Mouse (Mus musculus): ENCODE measurements around the gene Dmgdh. TPM values are rescaled to one million over a fixed set of nuclear protein-coding genes. Genes with fewer than 3 reads are reported as not detected.

The Dmgdh gene
- total and polyA plus RNA-seq, 3 experiments = not detected

- no peaks in the 10 kb centered on the region for H3K4me1 ChIP-seq (ENCODE audit: control insufficient read depth in 1 of 2, insufficient read depth in 2 of 2, low read length in 2 of 2)
- no peak overlapping the region for H3K27ac ChIP-seq (ENCODE audit: control insufficient read depth, low read depth, low read length)
- H3K9me3 ChIP-seq (replicated peaks; ENCODE audit: insufficient read depth, low read length) = no peaks in the 10 kb centered on the region
- no peaks in the 10 kb centered on the region for H3K36me3 ChIP-seq (ENCODE audit: control insufficient read depth in 1 of 2, insufficient read depth in 2 of 2, low read length in 2 of 2)
- no peak overlapping the region for H3K4me3 ChIP-seq (ENCODE audit: control insufficient read depth in 1 of 2, insufficient read depth in 1 of 2, low read depth in 2 of 2, low read length in 2 of 2)
- no peak overlapping the region for H3K9ac ChIP-seq (ENCODE audit: control insufficient read depth, low read depth, low read length, poor library complexity, severe bottlenecking)
- no peaks in the 10 kb centered on the region for H3K27me3 ChIP-seq (ENCODE audit: control insufficient read depth in 1 of 2, insufficient read depth in 2 of 2, low read length in 2 of 2)
- DNase-seq (ENCODE audit: low read depth, low spot score) = no peak
- TF ChIP-seq MXI1 (IDR thresholded peaks at IDR 0.05; ENCODE audit: low read depth, low read length) (no peak), HCFC1 (IDR thresholded peaks at IDR 0.05; ENCODE audit: low read depth, low read length) (no peak), USF1 (IDR thresholded peaks at IDR 0.05; ENCODE audit: low read depth, low read length) (no peak), MEF2A (IDR thresholded peaks at IDR 0.05; ENCODE audit: extremely low read depth, insufficient replicate concordance, low read depth, low read length, poor library complexity, severe bottlenecking) (no peak), POLR2AphosphoS2 (IDR thresholded peaks at IDR 0.05; ENCODE audit: low read length) (no peak), EP300 (IDR thresholded peaks at IDR 0.05; ENCODE audit: low read depth in 1 of 2, low read length in 2 of 2) (no peak), SIN3A (IDR thresholded peaks at IDR 0.05; ENCODE audit: low read length) (no peak), BHLHE40 (IDR thresholded peaks at IDR 0.05; ENCODE audit: borderline replicate concordance, low read depth, low read length) (no peak), CTCF (IDR thresholded peaks at IDR 0.05 in 2 of 3, conservative IDR thresholded peaks at IDR 0.05 in 1 of 3; ENCODE audit: control insufficient read depth in 1 of 3, insufficient read depth in 1 of 3, low read depth in 2 of 3, low read length in 3 of 3, poor library complexity in 1 of 3, severe bottlenecking in 1 of 3) (no peak), ELF1 (IDR thresholded peaks at IDR 0.05; ENCODE audit: low read depth, low read length) (no peak), ZNF384 (IDR thresholded peaks at IDR 0.05; ENCODE audit: low read depth, low read length) (no peak), ETS1 (IDR thresholded peaks at IDR 0.05; ENCODE audit: low read depth, low read length) (no peak), ZMIZ1 (IDR thresholded peaks at IDR 0.05; ENCODE audit: low read depth, low read length) (no peak), UBTF (IDR thresholded peaks at IDR 0.05; ENCODE audit: borderline replicate concordance, insufficient read depth, low read depth, low read length) (no peak), TBP (IDR thresholded peaks at IDR 0.05; ENCODE audit: low read depth, low read length) (no peak), GABPA (IDR thresholded peaks at IDR 0.05; ENCODE audit: low read depth, low read length) (no peak), MAZ (IDR thresholded peaks at IDR 0.05; ENCODE audit: low read depth, low read length) (no peak), POLR2A (IDR thresholded peaks at IDR 0.05; ENCODE audit: control insufficient read depth in 1 of 2, insufficient read depth in 1 of 2, low read depth in 1 of 2, low read length in 2 of 2, poor library complexity in 1 of 2) (no peak), NRF1 (IDR thresholded peaks at IDR 0.05; ENCODE audit: insufficient read depth, low read depth, low read length, poor library complexity, severe bottlenecking) (no peak), NELFE (IDR thresholded peaks at IDR 0.05; ENCODE audit: low read depth, low read length) (no peak)
- no peaks in the 10 kb centered on the region for H3K79me2 ChIP-seq (ENCODE audit: control insufficient read depth, insufficient read depth, low read length, poor library complexity)
Measured at GRCm38 (mm10) chr13:93782823-93783222, 108.6 kb downstream of the Dmgdh start.

- Histone ChIP-seq H3K27me3 (ENCODE audit: control insufficient read depth in 1 of 2, insufficient read depth in 2 of 2, low read length in 2 of 2) (no peaks in the 10 kb centered on the region), H3K9me3 (replicated peaks; ENCODE audit: insufficient read depth, low read length) (no peaks in the 10 kb centered on the region), H3K27ac (ENCODE audit: control insufficient read depth, low read depth, low read length) (no peak overlapping the region), H3K36me3 (ENCODE audit: control insufficient read depth in 1 of 2, insufficient read depth in 2 of 2, low read length in 2 of 2) (no peaks in the 10 kb centered on the region), H3K79me2 (ENCODE audit: control insufficient read depth, insufficient read depth, low read length, poor library complexity) (no peaks in the 10 kb centered on the region), H3K4me1 (ENCODE audit: control insufficient read depth in 1 of 2, insufficient read depth in 2 of 2, low read length in 2 of 2) (no peaks in the 10 kb centered on the region), H3K4me3 (ENCODE audit: control insufficient read depth in 1 of 2, insufficient read depth in 1 of 2, low read depth in 2 of 2, low read length in 2 of 2) (no peak overlapping the region), H3K9ac (ENCODE audit: control insufficient read depth, low read depth, low read length, poor library complexity, severe bottlenecking) (no peak overlapping the region)
- TF ChIP-seq BHLHE40 (IDR thresholded peaks at IDR 0.05; ENCODE audit: borderline replicate concordance, low read depth, low read length) (no peak), USF1 (IDR thresholded peaks at IDR 0.05; ENCODE audit: low read depth, low read length) (no peak), CHD2 (IDR thresholded peaks at IDR 0.05; ENCODE audit: low read length) (no peak), UBTF (IDR thresholded peaks at IDR 0.05; ENCODE audit: borderline replicate concordance, insufficient read depth, low read depth, low read length) (no peak), JUND (IDR thresholded peaks at IDR 0.05; ENCODE audit: low read depth, low read length) (no peak), EP300 (IDR thresholded peaks at IDR 0.05; ENCODE audit: low read depth in 1 of 2, low read length in 2 of 2) (no peak), TCF12 (IDR thresholded peaks at IDR 0.05; ENCODE audit: low read depth, low read length) (no peak), E2F4 (IDR thresholded peaks at IDR 0.05; ENCODE audit: borderline replicate concordance, low read depth, low read length) (no peak), ZMIZ1 (IDR thresholded peaks at IDR 0.05; ENCODE audit: low read depth, low read length) (no peak), MXI1 (IDR thresholded peaks at IDR 0.05; ENCODE audit: low read depth, low read length) (no peak), MAFK (IDR thresholded peaks at IDR 0.05; ENCODE audit: borderline replicate concordance, low read depth, low read length) (no peak)
- no peak for DNase-seq (ENCODE audit: low read depth, low spot score)
Measured at GRCm38 (mm10) chr13:93785329-93785728, 111.1 kb downstream of the Dmgdh start.

All from MEL (cell line).